Mouse (Mus musculus) olfactory bulb, adult 2 months (tissue): Measurements from ENCODE around the gene Rabgap1l. TPM values are rescaled to one million over a fixed set of nuclear protein-coding genes. Genes with fewer than 3 reads are reported as not detected.

Experiments
- H3K27ac ChIP-seq: fragments of 200-500 bp; 2 replicates; pipeline ENCODE4 v1.5.1; 2012; ENCODE audit warnings: low read depth, low read length; ENCODE audit not compliant: insufficient read depth
- H3K4me1 ChIP-seq: fragments of 200-500 bp; 2 replicates; pipeline ENCODE4 v1.6.1; 2012; ENCODE audit warnings: low read length; ENCODE audit not compliant: control insufficient read depth, insufficient read depth
- H3K4me3 ChIP-seq: fragments of 200-500 bp; 2 replicates; pipeline ENCODE4 v1.5.1; 2012; ENCODE audit warnings: mild to moderate bottlenecking, low read depth, low read length, moderate library complexity; ENCODE audit not compliant: insufficient read depth
- CTCF ChIP-seq: fragments of 200-500 bp; IDR thresholded peaks from 2 replicates; pipeline ENCODE4 v1.5.1; 2012; ENCODE audit warnings: low read depth, mild to moderate bottlenecking, low read length, moderate library complexity; ENCODE audit not compliant: insufficient read depth
- POLR2A ChIP-seq: fragments of 200-500 bp; IDR thresholded peaks from 2 replicates; pipeline ENCODE4 v1.6.1; 2012; ENCODE audit warnings: mild to moderate bottlenecking, low read depth, low read length, moderate library complexity; ENCODE audit not compliant: insufficient read depth
- WGBS: fragments of 180-500 bp; shearing (Covaris S2); methylation state at CpG from one replicate; pipeline ENCODE4 v1.1.7; 2018; 5-methylcytosine and 5-hydroxymethylcytosine counted together
- polyA plus RNA-seq: library from polyadenylated mRNA; stranded (reverse); fragments of >200 nt; gene quantifications from 2 replicates; pipeline ENCODE4 v1.2.4, GENCODE M21; 2012; ENCODE audit warnings: low replicate concordance; ENCODE audit not compliant: missing spikeins, insufficient read depth, insufficient read length

The Rabgap1l gene
- polyA plus RNA-seq, 1 experiment: 89.2 TPM

DNA sequence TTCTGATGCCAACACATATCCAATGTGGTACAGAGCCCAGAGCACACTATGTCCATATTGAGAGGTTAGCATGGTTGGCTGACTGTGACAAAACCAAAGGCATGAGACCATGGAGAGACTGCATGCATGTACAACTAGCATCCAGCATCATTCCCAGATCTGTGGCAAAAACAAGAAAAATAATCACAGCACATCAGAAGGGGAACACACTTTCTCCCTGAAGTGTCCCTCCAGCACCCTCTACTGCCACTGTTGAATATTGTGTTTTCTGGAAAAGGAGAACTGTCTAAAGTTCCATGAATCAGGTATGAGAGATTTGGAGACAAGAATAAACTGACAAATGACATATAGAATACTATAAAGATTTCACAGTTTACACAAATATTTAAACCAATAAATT lies 78.3 kb downstream of the Rabgap1l start:
- Histone ChIP-seq H3K27ac (no peak overlapping the region), H3K4me3 (no peak overlapping the region), H3K4me1 (no peaks in the 10 kb centered on the region)
- TF ChIP-seq POLR2A (no peak), CTCF (no peak)

DNA sequence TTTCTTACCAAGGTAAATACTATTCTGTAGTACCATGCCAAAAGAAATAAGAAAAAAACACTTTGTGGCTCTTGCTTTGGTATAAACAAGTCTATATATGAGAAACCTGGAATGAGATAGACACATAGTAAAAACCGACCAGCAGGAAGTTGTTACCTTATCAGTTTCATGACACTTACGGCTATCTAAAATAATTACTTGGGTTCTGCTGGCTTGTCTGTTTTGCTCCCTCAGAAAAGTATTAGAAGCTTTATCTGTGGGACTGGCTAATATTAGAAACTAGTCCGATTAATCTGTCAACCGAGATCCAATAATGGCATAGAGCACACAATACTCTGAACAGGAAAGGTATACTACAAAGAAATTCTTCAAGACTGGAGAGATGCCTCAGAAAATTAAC lies 79.1 kb downstream of the Rabgap1l start:
- Histone ChIP-seq H3K27ac (no peak overlapping the region), H3K4me3 (no peak overlapping the region), H3K4me1 (no peaks in the 10 kb centered on the region)
- TF ChIP-seq POLR2A (no peak), CTCF (no peak)
- WGBS: 82% methylated on average over 4 of the region's 4 CpGs

- no peak for TF ChIP-seq POLR2A
- no peak for TF ChIP-seq CTCF
- 100% methylated on average over 1 of the region's 1 CpGs for WGBS
- Histone ChIP-seq H3K27ac (no peak overlapping the region), H3K4me3 (no peak overlapping the region), H3K4me1 (no peaks in the 10 kb centered on the region)
These were observed 79.6 kb downstream of the Rabgap1l start for GRCm38 (mm10) chr1:160713383-160713782.

- H3K4me1 ChIP-seq: no peaks in the 10 kb centered on the region
- no peak for TF ChIP-seq CTCF
- TF ChIP-seq POLR2A: no peak
- H3K27ac ChIP-seq: no peak overlapping the region
- H3K4me3 ChIP-seq: no peak overlapping the region
These were observed 82.5 kb downstream of the Rabgap1l start for GRCm38 (mm10) chr1:160710539-160710938.

DNA sequence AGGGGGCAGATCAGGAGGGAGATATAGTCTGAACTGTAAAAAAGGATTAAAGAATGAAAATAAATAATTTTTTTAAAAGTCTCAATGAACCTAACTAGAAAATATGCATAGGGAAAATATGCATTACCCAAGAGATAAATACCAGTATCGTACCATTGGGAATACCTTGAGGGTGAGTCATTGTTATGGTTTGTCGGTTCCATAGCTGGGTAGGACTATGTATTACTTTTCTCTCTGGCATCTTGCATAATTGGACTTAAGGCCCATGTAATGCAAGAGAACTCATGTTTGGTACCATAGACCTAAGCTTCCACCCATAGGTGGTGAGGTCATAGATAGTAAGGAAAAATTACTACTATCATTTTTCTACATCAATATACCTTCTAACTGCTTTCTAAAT lies 88.4 kb downstream of the Rabgap1l start:
- 98% methylated on average over 2 of the region's 2 CpGs for WGBS
- Histone ChIP-seq H3K4me3 (no peak overlapping the region), H3K4me1 (no peaks in the 10 kb centered on the region), H3K27ac (no peak overlapping the region)
- no peak for TF ChIP-seq POLR2A
- no peak for TF ChIP-seq CTCF

DNA sequence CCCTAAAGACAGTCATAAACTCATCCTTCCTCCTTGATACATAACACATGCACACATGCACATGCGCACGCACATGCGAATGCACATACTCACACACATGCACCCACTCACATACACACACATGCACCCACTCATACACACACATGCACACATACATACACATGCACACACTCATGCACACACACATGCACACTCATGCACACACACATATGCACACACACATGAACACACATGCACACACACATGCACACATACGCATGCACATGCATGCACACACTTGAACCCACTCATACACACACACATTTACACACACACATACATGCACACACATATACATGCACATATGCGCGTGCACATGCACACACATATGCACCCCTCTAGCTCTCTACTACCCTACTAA lies 89.2 kb downstream of the Rabgap1l start:
- no peak overlapping the region for H3K27ac ChIP-seq
- H3K4me3 ChIP-seq: no peak overlapping the region
- WGBS: 98% methylated on average over 6 of the region's 6 CpGs
- TF ChIP-seq CTCF (no peak), POLR2A (no peak)
- no peaks in the 10 kb centered on the region for H3K4me1 ChIP-seq

GRCm38 (mm10) chr1:160693094-160693447 lies 99.9 kb downstream of the Rabgap1l start:
- H3K27ac ChIP-seq: no peak overlapping the region
- no peaks in the 10 kb centered on the region for H3K4me1 ChIP-seq
- no peak for TF ChIP-seq POLR2A
- no peak for TF ChIP-seq CTCF
- no peak overlapping the region for H3K4me3 ChIP-seq
- WGBS: 17% methylated on average over 1 of the region's 1 CpGs

- H3K4me3 ChIP-seq: no peak overlapping the region
- no peak for TF ChIP-seq CTCF
- TF ChIP-seq POLR2A: no peak
- H3K27ac ChIP-seq: no peak overlapping the region
- H3K4me1 ChIP-seq: no peaks in the 10 kb centered on the region
- 77% methylated on average over 6 of the region's 6 CpGs for WGBS
These were observed 100.6 kb downstream of the Rabgap1l start for GRCm38 (mm10) chr1:160692224-160693093.

GRCm38 (mm10) chr1:160691196-160691590 lies 101.8 kb downstream of the Rabgap1l start:
- no peak for TF ChIP-seq POLR2A
- TF ChIP-seq CTCF: no peak
- no peak overlapping the region for H3K27ac ChIP-seq

More at GRCm38 (mm10) chr1:160691196-160691590, 101.8 kb downstream of the Rabgap1l start:
- Histone ChIP-seq H3K4me3 (no peak overlapping the region), H3K4me1 (no peaks in the 10 kb centered on the region)
- 92% methylated on average over 1 of the region's 1 CpGs for WGBS
